Mouse (Mus musculus) thymus, adult 2 months (tissue): ENCODE data around the gene Elf5. TPM values are rescaled to one million over a fixed set of nuclear protein-coding genes. Genes with fewer than 3 reads are reported as not detected.

Experiments
- DNase-seq: peaks from one replicate; pipeline ENCODE4 v3.0.0; 2021
- H3K27ac ChIP-seq: fragments of 200-500 bp; 2 replicates; pipeline ENCODE4 v1.5.1; 2012; ENCODE audit warnings: low read length, control low read depth; ENCODE audit not compliant: control insufficient read depth, insufficient read depth
- H3K27me3 ChIP-seq: fragments of 200-500 bp; 2 replicates; pipeline ENCODE4 v1.6.1; 2012; ENCODE audit warnings: mild to moderate bottlenecking, low read length, moderate library complexity, mixed read lengths; ENCODE audit not compliant: control insufficient read depth, insufficient read depth
- H3K36me3 ChIP-seq: fragments of 200-500 bp; 2 replicates; pipeline ENCODE4 v1.6.1; 2012; ENCODE audit warnings: mild to moderate bottlenecking, low read length, moderate library complexity; ENCODE audit not compliant: control insufficient read depth, insufficient read depth
- H3K4me1 ChIP-seq: fragments of 200-500 bp; replicated peaks from 2 replicates; pipeline ENCODE4 v1.6.1; 2012; ENCODE audit warnings: low read length; ENCODE audit not compliant: control insufficient read depth, insufficient read depth
- H3K4me3 ChIP-seq: fragments of 200-500 bp; 2 replicates; pipeline ENCODE4 v1.5.1; 2012; ENCODE audit warnings: mild to moderate bottlenecking, low read length, control low read depth, moderate library complexity; ENCODE audit not compliant: control insufficient read depth, insufficient read depth
- CTCF ChIP-seq: fragments of 200-500 bp; IDR thresholded peaks from 2 replicates; pipeline ENCODE4 v1.5.1; 2012; ENCODE audit warnings: mild to moderate bottlenecking, control low read depth, low read length, moderate library complexity, borderline replicate concordance; ENCODE audit not compliant: control insufficient read depth, poor library complexity, insufficient read depth; ENCODE audit errors: extremely low read depth
- POLR2A ChIP-seq: fragments of 200-500 bp; IDR thresholded peaks from 2 replicates; pipeline ENCODE4 v1.6.1; 2012; ENCODE audit warnings: mild to moderate bottlenecking, low read length, control low read depth, moderate library complexity; ENCODE audit not compliant: control insufficient read depth, poor library complexity, insufficient read depth; ENCODE audit errors: extremely low read depth
- whole genome bisulfite sequencing: fragments of 180-500 bp; shearing (Covaris S2); methylation state at CpG from one replicate; pipeline ENCODE4 v1.1.7; 2018; 5-methylcytosine and 5-hydroxymethylcytosine counted together
- polyA plus RNA-seq: library from polyadenylated mRNA; depleted of rRNA; stranded (reverse); fragments of >200 nt; gene quantifications from 2 replicates; pipeline ENCODE4 v1.2.3, GENCODE M21; 2012; rRNA removed

The Elf5 gene
- polyA plus RNA-seq, 1 experiment = 0.54 TPM

DNA sequence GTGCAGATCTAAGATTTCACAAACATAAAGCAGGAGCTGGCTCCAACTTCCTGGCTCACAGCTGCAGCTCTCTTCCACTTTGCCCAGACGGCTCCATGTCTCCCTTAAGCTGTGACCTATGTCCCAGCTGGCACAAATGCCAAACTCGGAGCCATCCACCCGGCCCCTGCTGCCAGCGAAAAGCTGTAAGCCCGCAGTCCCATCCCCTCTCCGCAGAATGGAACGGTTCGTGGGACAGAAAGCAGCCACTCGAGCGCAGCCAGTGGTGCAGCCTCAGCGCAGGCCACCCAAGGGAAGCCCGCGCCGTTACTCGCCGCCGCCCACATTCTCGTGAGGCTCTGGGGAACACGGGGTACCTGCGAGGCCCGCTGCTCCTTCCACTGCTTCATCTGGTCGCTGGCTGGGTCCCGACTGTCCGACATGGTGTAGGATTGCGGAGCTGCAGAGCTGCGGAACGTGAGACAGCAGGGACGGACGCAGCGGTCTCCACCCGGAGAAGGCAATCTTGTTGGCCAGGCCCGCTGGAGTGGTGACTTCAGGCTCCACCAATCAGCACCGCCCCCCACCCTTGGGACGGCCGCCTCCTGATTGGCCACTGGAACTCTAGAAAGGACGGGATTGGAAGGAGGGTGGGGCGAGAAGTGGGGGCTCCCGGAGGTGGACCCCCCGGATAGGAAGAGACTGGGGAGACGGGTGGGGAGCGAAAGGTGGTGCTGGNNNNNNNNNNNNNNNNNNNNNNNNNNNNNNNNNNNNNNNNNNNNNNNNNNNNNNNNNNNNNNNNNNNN lies 73.3 kb downstream of the Elf5 start, which contains the start of gene Cat:
TSS of gene Cat (minus strand) at position 544 of the 785 bp plus-strand sequence.
- Histone ChIP-seq H3K4me3 (peak within 1 kb of the TSS; percentile 68), H3K36me3 (no peaks in the 10 kb centered on the region), H3K27me3 (no peaks in the 10 kb centered on the region), H3K27ac (peak within 1 kb of the TSS; percentile 95), H3K4me1 (peaks cover 5% of the 10 kb centered on the region)
- TF ChIP-seq POLR2A (peak; percentile 93), CTCF (peak; percentile 60; the same call in 1 of the 2 replicates)
- DNase-seq = peak; percentile 98
- WGBS = under 1% methylated on average over 41 of the region's 41 CpGs

DNA sequence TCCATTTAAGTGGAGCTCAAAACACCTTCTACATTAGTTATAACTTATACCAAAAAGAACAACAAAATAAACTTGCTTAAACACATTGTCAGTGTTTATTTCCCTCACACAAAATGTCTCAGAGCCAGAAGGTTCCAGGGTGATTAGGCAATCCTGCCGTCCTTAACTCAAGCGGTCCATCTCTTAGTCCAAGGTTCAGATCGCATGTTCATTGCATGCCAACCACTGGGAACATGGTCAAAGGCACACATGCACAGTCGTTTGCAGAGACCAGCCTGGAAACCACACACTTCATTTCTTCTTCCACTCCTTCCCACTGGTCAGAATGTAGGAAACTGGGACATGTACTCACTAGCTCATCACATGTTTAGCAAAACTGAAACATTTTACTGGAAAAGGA lies 81.0 kb downstream of the Elf5 start:
- H3K4me3 ChIP-seq = no peak overlapping the region
- TF ChIP-seq CTCF (no peak), POLR2A (no peak)
- no peaks in the 10 kb centered on the region for H3K27me3 ChIP-seq
- no peaks in the 10 kb centered on the region for H3K36me3 ChIP-seq
- peaks cover 9% of the 10 kb centered on the region for H3K4me1 ChIP-seq
- H3K27ac ChIP-seq = no peak overlapping the region
- DNase-seq = no peak
- 89% methylated on average over 4 of the region's 4 CpGs for WGBS

DNA sequence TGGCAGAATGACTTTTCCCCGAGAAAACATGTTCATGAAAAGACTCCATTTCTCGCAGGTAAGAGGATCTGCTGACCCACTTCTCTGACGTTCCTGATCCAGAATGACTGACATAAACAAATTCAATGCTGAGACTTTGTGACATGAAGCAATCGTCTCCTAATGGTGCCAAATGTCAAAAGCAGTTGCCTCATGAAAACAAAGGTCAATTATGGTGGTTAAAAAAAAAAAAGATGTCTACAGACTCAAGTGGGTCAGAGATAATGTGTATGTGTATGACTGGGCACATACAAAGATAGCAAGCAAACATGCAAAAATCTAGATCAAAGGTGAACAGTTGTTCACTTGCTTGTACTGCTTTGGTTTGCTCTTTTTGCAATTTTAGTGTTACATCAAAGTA lies 82.3 kb downstream of the Elf5 start:
- Histone ChIP-seq H3K36me3 (no peaks in the 10 kb centered on the region), H3K4me1 (peaks cover 9% of the 10 kb centered on the region), H3K27ac (no peak overlapping the region), H3K4me3 (no peak overlapping the region), H3K27me3 (no peaks in the 10 kb centered on the region)
- 92% methylated on average over 4 of the region's 4 CpGs for WGBS
- no peak for TF ChIP-seq POLR2A
- no peak for TF ChIP-seq CTCF
- DNase-seq = no peak

DNA sequence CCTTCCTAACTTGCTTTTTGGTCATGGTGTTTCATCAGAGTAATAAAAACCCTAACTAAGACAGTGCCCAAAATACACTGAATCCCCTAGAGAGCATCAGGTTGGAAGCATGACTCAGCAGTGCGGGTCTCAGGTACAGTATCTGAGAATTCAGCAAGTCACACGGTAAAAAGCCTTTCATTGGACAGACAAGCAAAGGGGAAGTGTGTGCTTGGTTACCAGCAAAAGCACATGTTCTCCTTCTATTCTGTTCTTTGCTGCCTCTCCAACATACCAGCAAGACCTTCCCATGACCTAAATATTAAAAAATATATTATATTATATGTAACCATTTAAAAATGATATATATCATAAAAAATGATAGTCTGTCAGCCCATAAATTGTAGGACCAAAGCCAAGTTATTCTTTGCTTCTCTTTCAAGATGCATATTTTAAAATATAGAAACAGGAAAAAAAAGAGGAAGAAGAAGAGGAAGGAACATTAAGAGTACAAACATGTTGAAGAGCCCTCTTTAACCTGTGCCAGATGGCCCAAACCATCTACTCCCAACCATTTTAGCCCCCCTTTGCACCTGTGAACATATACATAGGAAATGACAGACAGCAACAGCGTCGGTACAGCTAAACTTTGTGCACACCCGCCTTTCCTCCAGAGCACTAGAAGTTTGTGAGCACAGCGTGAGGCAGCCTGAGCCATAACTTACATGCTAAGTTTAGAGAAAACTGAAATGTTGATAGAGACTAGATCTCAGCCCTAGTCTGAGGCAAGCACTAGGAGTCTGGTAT lies 84.3 kb downstream of the Elf5 start:
- DNase-seq = no peak
- WGBS = 13% methylated on average over 6 of the region's 6 CpGs
- Histone ChIP-seq H3K4me3 (no peak overlapping the region), H3K36me3 (no peaks in the 10 kb centered on the region), H3K27ac (no peak overlapping the region), H3K4me1 (peaks cover 6% of the 10 kb centered on the region), H3K27me3 (no peaks in the 10 kb centered on the region)
- no peak for TF ChIP-seq CTCF
- TF ChIP-seq POLR2A = no peak

Other genes with a start within 250 kb of the Elf5 start
- gene Ehf, start 108.4 kb upstream of the Elf5 start, polyA plus RNA-seq = 4.8 and 7.2 TPM in 2 replicates
- gene Cat, start 73.5 kb downstream of the Elf5 start, polyA plus RNA-seq = 67.9 and 77.6 TPM in 2 replicates
- 110 and 120 TPM in 2 replicates for gene Abtb2, start 154.6 kb downstream of the Elf5 start, polyA plus RNA-seq